Mouse (Mus musculus) c-Kit-negative CD71-positive TER-119-positive erythroid progenitor cells, embryonic 14.5 days (primary cell): ENCODE results near the gene Adh5.
"Not testable (repeated sequence)": the region's sequence is repeated elsewhere in the genome, so short reads cannot be mapped to it uniquely, and the experiment has no call there.

ENCODE experiments used
- DNase-seq: peaks from one replicate; pipeline ENCODE4 v3.0.0-alpha.2; 2013; ENCODE audit warnings: low read depth, low spot score

The Adh5 gene

DNA sequence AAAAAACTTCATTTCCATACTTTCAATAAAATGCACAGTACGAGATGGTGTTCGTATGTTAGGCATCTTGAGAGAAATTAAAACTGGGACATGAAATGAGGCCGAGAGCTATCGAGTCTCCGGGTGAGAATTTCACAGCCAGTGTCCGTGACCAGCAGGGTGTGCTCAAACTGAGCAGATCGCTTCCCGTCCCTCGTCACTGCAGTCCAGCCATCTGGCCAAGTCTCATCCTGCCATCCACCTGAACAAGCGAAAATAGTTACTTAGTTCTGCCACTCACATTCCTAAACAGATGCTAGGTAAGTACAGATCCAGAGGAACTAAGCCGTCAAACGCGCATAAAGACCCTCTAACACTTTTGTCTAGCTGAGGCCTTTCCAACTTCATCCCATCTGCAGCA lies 17.4 kb downstream of the Adh5 start:
- no peak for DNase-seq

DNA sequence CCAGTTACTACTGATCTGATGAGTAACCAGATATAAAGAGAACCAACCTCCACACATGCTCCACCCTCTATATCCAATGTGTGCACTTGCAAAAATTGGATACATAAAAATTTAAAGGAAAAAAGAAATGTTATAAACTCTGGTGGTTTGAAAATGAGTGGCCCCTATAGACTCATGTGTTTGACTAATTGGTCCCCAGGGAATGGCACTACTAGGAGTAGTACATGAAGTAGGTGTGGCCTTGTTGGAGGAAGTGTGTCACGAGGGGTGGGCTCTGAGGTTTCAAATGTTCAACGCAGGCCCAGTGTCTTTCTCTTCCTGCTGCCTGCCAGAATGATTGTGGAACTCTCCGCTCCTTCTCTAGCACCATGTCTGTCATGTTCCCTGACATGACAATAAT lies 18.9 kb downstream of the Adh5 start:
- no peak for DNase-seq

DNA sequence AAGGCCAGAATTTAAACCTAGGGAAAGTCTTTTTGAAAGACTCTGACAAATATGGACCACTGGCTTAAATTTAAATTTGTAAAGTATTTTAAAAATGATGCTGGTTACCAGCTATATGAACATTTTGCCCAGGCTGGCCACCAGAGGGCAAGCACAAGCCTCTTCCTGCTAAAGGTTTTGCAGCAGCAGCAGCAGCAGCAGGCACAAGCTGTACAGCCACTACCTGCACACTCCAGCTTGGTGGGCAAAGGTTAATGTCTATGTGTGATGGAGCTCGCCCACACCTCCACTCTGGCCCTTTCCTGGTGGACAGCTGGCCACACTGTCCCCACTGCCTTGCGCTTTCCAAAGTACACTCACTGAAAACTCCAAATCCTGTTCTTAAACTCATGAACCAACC lies 20.2 kb downstream of the Adh5 start:
- DNase-seq: no peak

DNA sequence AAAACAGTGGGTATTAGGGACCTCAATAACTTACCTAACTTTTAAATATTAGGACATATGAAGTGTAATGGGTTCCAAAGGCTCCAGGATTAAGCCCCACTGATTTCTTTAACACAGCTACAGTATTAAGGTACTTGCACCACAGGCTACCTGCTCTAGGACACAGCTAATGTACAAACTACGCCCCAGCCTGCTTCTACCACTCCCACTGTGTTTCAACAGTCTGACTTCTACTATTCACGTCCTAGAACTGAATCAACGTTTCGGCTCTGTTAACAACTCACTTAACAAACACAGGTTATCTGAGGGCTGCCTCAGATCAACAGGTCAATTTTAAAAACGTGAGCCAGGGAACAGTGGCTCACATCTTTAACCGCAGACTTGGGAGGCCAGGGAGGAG lies 20.9 kb downstream of the Adh5 start:
- no peak for DNase-seq

DNA sequence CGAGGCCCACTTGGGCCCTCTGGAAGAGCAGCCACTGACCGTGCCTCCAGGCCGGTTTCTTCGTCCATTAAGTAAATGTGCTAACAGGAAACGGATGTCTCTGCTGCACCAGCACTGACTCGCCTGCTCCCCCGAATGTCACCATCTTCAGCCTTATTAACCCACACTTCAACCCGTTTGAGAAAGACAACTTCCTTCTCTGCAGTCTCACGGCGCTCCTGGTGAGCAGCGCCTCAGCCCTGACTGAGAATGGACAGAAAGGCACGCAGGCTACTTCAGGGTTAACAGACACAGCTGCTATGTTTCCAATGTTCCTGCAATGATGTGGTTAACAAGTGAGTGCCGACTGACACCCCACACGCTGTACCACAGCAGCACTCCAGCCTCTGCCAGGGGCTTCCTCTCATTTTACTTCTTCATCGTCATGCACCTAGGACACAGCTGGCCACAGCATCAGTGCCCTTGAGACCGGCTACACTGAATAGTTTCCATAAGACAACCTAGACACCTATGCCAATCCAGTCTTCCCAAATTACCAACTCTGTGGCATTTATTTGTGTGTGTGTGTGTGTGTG lies 21.8 kb downstream of the Adh5 start:
- no peak for DNase-seq

DNA sequence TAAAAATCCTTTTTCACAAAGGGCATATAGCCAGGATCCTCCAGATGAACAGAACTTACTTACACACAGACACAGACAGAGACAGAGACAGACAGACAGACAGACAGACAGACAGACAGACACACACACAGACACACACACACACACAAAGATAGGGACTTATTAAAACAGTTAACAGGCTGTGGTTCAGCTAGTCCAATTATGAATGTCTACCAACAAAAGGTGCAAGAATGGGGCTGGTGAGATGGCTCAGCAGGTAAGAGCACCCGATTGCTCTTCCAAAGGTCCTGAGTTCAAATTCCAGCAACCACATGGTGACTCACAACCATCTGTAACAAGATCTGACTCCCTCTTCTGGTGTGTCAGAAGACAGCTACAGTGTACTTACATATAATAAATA lies 23.8 kb downstream of the Adh5 start:
- DNase-seq: not testable (repeated sequence)

DNA sequence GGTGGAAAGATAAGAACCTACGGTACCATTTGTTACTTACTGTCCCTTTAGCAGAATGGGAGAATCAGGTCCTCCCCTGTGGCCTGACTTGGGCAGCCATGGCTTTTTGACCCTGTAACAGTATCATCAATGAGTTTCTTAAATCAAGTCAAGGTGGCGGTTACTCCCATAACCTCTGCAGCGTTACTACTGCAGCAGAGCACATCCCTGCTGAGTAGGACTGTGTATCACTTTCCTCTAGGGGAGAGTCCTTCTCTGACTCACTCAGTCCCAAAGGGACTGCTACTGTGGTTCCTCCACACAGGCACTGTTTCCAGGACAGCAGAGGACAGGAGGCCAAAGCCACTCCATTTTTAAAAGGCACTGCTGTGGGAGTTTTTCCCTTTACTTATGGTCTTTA lies 28.2 kb downstream of the Adh5 start:
- no peak for DNase-seq

DNA sequence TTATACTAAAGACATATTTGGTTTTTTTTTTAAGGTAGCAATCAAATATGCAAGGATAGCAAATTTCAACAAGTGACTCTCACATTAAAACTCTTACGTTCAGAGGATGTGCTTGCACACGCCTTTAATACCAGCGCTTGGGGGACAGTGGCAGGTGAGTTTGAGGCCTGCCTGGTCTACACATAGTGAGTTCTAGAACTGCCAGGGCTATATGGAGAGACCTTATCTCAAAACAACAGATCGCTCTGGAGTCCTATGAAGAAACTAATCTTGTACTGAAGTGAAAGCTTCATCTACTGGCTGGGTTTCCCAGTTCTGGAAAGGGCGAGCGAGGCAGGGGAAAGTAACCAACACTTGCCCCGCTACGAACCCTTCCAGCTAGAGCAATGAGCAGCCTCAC lies 36.6 kb downstream of the Adh5 start:
- no peak for DNase-seq

DNA sequence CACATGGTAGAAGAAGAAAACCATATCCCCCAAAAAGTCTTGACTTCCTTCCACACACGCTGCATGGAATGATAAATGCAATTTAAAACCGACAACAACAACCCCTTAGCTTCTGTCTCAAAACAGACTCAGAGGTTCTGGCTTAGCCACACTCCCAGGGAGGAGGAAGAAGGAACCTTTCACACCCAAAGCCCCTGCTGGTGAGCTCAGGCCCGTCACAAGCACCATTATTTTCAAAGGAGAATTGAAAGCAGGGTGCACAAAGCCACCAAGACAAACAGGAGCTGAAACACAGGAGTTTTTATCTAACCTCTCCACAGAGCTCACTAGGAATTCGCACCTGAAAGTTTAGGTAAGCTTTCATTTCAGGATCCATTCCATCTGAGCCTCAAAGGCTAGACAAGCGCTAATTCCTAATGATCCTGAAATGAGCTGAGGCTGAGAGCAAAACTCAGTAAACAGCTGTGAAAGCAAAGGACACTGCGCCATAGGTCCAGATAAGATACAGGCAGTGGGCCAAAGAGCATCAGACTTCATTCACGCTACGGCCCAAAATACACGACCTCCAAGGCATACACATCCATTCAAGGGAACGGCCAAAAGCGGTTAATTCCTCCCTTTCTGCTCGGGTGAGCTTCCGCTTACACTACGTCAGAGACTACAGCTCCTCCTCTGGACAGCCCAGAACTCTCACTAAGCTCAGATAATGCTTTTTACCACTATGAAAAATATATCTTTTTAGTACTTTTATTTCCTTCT lies 38.8 kb downstream of the Adh5 start:
- DNase-seq: no peak

DNA sequence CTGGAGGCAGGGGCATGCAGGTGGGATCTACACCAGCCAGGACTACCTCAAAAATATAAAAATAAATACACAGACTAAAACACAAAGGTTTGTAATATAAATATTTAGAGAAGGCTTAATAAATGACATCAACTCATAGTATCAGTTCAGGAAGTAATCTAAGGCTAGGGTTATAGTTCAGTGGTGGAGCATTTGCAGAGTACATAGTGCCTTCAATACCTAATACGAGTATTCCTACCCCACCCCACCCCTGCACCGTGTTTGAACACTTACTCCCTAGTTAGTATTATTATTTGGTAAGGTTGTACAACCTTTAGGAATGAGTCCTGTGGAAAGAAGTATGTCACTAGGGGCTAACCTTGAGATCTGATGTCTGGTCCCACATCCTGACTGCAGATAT lies 40.3 kb downstream of the Adh5 start:
- no peak for DNase-seq

DNA sequence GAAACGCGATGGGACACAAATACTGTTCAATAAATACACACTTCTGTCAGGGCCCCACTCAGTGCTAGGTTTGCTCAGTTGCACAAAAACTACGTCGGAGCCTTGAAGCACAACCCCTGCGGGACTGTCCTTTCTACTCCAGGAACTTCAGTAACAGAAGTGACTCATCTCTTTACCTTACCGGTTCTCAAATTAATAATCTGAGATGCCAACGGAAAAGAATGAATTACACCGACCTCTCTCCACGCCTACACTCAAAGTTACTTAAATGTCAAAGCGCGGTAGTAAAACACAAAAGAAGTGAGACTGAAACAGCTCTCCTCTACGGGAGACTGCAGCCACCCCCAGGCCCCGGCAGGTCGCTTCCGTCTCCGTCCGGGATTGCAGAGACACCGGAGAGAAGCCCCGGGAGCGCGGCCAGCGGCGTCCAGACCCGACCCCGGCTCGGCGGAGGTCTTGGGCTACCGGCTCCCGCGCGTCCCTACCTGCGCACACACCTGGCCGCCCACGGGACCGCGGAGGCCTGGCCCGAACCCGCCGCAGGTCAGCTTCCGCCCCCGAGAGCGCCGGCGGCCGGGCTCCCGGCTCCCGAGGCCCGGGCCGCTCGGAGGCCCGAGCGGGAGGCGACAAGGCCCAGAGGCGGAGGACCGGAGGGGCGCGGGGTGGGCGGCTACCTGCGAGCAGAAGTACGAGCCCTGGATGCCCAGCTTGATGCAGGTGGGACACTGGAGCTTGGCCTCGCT lies 45.9 kb downstream of the Adh5 start:
- DNase-seq: peak; percentile 21

DNA sequence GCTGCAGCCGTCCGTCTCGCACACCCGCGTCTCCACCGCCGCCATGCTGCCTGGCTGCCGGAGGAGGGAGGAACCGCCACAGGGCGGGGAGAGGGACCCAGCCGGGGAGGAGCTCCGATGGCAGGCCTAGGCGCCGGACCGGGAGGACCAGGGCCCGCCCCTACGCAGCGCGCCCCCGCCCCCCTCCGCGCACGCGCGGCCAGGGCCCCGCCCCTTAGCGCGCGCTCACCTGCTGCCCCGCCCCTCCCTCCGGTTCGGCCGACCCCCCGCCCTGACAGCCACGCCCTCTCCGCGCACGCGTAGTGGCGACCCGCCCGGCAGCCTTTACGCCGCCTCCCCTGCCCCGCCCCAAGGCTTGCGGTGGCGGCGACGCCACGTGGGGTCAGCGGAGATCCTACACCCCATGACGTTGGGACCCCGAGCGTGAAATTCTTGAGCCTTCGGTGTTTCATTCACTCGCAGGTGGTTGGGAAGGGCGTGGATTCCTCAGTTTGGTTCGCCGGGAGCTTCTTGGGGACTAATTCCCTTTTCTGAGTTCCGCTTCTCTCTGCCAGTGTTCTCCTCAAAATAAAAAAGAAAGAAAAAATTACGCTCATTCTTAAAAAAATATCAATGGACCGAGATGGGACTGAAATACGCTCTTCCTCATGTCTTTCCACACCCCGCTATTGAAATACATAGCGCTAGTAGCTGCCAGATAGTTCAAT lies 46.6 kb downstream of the Adh5 start, which contains the start of gene Metap1:
Gene Metap1 (minus strand): TSS at position 189 of the 707 bp plus-strand sequence.
- DNase-seq: peak; percentile 92

DNA sequence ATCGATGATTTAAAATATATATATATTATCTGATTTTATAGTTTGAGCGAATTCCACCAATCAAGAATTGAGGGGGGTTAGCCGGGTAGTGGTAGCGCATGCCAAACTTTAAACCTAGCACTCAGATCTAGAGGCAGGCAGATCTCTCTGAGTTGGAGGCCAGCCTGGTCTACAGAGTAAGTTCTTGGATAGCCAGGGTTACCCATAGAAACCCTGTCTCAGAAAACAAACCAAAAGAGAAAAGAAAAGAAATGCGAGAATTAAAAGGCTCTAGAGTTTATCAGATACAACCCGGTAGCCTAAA lies 47.1 kb downstream of the Adh5 start:
- no peak for DNase-seq

DNA sequence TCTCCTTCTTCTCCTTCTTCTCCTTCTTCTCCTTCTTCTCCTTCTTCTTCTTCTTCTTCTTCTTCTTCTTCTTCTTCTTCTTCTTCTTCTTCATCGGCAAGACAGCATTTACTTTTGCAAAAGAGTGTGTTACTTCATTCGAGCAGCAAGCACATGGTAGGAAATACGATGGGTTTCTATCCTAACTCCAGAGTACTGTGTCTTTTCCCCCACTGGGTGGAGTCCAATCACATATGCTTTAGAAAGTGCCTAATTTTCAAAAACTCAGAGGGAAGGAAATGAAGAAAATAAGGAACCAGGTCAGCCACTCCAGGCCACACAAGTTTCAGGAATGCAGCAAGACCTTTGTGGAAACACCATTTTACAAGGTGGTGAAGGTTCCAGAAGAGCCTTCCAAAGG lies 50.8 kb downstream of the Adh5 start:
- no peak for DNase-seq

DNA sequence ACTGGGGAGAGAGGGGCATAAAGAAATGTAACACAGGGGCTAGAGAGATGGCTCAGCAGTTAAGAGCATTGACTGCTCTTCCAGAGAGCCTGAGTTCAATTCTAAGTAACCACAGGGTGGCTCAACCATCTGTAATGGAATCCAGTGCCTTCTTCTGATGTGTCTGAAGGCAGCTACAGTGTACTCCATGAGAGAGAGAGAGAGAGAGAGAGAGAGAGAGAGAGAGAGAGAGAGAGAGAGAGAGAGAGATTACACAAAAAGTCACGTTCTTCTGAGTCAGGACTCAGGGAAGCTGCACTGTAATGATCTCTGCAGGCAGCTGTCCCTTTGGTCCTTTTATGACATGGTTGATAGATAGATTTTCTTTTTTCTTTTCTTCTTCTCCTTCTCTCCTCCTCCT lies 51.7 kb downstream of the Adh5 start:
- DNase-seq: no peak

DNA sequence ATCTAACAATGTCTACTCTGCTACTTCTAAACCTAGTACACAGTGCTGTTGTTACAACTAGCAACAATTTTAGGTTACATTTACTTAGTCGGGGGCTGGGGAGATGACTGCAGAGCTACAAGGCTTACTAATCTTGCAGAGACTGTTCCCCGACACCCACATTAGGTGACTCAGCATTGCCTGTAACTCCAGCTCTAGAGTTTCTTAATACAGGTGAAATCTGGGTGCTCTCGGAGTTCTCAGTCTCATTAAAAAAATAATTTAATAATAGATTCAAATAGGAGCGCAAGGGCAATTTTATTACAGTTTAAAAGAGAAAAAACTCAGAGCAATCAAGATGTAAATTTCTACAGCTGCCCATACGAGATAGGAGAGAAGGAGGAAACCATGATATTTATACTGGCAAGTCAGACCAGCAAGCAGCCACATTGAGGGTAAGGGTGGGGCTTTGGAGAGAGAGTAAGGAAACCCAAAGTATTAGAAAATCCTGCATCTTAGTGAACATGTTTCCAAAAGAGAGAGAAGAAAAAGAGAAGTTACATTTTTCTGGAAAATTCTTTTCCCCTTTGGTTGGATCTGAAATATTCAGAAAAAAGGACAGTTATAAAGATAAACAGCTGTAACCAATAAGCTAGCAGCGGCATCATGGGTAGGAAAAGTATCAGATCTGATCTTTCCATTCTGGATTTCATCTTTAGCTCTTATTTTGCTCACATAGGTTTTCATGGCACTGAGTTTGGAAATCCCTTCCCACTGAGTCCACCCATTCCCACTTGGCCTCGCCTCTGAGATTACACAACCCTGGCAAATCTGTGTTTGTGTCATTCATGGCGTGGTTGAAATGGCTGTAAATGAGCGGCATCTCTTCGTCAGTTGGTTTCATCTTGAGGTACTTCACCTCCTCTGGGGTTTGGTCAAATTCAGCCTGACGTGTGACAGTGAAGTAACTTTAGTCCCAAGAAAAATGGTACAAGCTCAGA lies 52.6 kb downstream of the Adh5 start:
- DNase-seq: peak; percentile 21

DNA sequence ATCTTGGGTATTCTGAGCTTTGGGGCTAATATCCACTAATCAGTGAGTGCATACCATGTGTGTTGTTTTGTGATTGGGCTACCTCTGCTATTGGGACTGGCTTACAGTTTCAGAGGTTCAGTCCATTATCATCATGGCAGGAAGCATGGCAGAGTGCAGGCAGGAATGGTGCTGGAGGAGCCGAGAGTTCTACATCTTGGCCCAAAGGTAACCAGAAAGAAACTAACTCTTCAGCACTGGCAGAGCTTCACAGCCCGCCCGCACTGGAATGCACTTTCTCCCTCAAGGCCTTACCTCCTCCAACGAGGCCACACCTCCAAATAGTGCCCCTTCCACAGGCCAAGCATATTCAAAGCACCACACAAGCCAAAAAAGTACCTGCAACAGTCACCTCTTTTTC lies 55.8 kb downstream of the Adh5 start:
- DNase-seq: no peak

DNA sequence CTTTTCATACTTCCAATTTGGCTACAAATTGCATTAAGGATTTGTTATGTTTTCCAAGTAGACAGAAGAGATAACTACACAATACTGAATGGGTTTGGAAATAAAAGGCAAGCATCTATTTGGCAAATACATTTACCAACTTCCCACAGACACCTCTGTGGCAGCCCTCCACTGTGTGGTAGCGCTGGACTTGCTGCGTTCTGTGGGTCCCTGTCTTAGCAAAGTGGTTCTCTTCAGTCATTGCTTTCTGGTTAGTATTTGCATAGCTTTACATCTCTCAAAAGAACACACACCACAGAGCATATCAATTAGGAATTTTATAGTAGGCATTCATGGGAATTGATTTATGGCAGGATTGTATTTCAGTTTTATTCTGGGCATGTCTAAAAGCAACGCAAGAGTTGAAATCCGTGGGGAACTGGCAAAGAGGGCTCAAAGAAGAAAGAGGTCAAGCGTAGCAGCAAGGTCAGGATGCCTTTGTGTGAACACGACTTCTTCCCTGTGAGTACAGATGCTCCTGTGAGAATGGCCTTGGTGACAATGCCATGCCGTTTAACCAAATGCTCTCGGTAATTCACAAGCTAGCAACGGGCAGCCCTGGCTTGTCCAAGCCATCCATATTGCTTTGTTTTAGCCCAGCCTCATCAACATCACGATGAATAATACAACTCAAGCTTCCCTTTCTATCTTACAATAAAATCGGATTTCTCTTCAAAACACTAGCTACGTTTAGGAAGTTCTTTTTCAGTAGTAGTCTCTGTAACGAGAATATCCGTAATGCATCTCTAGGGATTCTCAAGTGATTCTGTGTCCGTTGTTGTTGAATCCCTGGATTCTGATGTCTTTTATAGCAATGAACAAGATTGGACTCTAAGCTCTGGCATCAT lies 57.2 kb downstream of the Adh5 start:
- DNase-seq: no peak

DNA sequence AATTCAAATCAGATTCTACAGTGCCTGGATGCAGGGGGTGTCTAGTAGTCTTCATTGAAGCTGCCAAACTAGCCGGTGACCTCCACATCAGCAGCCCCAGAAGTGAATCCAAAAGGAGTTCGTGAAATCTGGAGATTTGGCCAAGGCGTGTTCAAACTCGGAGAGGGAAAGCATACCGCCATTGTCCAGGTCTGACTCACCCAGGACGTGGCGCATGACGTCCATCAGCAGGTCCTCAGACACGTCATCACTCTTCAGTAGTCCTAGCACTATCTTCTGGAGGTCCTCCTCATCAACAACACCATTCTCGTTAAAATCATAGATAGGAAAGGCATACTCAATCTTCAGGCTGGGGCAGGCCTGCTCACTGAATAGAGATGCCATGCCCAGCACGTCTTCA lies 60.9 kb downstream of the Adh5 start:
- DNase-seq: no peak
